Mouse (Mus musculus): Measurements from ENCODE around the gene 9030025P20Rik. TPM values are rescaled to one million over a fixed set of nuclear protein-coding genes. Genes with fewer than 3 reads are reported as not detected.
"Not testable (repeated sequence)": the region's sequence is repeated elsewhere in the genome, so short reads cannot be mapped to it uniquely, and the experiment has no call there.

9030025P20Rik gene
- polyA plus RNA-seq, 1 experiment from 2014 or later = 6.4 TPM

DNA sequence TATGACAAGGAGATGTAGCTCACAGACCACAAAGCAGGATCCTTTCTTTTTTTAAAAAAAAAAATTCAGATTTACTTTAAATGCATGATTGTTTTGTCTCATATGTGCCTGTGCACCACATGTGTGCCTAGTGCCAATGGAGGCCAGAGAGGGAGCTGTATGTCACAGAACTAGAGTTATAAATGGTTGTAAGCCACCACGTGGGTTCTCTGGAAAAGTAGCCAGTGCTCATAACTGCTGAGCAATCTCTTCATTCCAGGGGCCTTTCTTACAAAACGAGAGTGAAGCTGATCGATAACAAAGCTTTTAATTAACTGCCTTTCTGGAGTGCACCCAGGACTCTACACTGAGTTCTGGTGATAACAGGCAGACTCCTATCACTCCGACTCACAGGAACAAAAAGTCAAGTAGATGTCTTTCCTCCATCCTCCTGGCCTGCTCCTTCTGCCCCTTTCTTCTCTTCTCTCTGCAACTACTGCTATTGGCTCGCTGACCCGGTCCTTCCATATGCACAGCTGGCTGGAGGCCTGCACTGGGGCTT, 9.8 kb upstream of the 9030025P20Rik start:
- H3K27me3 ChIP-seq (ENCODE audit: control insufficient read depth, insufficient read depth, low read length); H3K4me1 ChIP-seq (ENCODE audit: control insufficient read depth, insufficient read depth, low read length); H3K4me2 ChIP-seq (ENCODE audit: low read depth, low read length); H3K36me3 ChIP-seq (ENCODE audit: control insufficient read depth, insufficient read depth, low read length); H3K9ac ChIP-seq (ENCODE audit: low read length); H3K9me3 ChIP-seq (replicated peaks; ENCODE audit: control insufficient read depth, low read length); H3K27ac ChIP-seq (ENCODE audit: low read length); ATAC-seq (ENCODE audit: insufficient read depth, low FRiP score); H3K4me3 ChIP-seq (replicated peaks; ENCODE audit: low read length): not testable (repeated sequence)
- WGBS = no CpG with 5 or more reads among the region's 6 CpGs

DNA sequence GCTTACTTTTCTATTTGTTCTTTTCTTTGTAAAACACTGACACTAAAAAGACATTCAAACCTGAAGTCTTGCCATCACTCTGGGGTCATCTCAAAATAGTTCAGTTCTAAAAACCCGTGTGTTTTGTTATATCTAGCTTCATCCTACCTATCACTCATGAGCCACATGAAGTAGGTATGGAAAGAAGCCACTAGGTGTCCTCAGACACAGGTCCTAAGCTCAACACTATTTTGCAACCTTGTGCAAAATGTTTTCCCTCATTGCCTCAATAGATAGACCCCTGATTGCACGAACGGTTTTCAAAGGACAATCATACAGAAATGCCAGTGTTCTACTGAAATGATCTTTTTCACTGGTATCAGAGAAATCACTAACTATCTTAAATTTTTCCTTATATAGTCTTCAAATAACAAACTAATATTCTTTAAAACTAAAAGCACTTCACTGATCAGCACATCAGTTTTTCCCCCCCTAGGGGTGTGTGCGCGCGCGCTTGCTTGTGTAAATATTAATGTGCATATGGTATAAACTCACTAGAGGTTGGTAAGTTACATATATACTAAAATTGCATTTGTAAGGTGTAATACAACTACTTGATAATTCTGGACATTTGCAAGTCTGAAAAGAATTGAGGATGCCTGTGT, 428 bp upstream of the 9030025P20Rik start:
- H3K4me3 ChIP-seq (replicated peaks; ENCODE audit: low read length); H3K4me1 ChIP-seq (ENCODE audit: control insufficient read depth, insufficient read depth, low read length); H3K27ac ChIP-seq (ENCODE audit: low read length); H3K9me3 ChIP-seq (replicated peaks; ENCODE audit: control insufficient read depth, low read length); ATAC-seq (ENCODE audit: insufficient read depth, low FRiP score); H3K36me3 ChIP-seq (ENCODE audit: control insufficient read depth, insufficient read depth, low read length); H3K27me3 ChIP-seq (ENCODE audit: control insufficient read depth, insufficient read depth, low read length); H3K9ac ChIP-seq (ENCODE audit: low read length): not testable (repeated sequence)
- WGBS = under 1% methylated on average over 4 of the region's 7 CpGs
- peak overlapping the region; percentile 31; the same call in 1 of the 2 replicates for H3K4me2 ChIP-seq (ENCODE audit: low read depth, low read length)

DNA sequence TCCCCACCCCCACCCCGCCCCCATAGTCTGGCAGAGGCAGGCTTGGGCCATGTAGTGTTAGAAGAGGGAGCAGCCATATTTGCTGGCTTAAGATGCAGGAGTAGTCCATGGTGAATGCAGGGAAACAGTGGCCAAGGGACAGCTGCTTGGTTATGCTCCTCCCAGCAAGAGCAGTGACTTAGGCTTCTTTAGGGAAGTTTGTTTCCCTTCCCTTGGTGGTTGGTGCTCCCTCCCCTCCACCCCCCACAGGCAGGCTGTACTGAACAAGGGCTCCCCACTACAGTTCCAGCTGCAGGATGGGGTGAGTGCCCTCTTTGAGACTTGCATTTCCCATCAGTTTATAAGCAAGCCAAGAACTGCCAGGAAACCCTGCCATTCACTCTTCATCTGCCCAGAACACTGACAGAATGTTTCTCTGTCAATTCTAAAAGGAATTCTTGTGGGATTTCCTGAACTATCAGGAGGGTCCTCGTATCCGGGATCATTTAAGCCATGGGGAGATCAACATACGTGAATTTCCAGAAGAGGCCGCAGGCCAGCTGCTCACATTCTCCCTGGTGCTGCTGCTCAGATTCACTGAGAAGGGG, 11.9 kb downstream of the 9030025P20Rik start:
- not testable (repeated sequence) for H3K9ac ChIP-seq (ENCODE audit: low read length); H3K9me3 ChIP-seq (replicated peaks; ENCODE audit: control insufficient read depth, low read length); ATAC-seq (ENCODE audit: insufficient read depth, low FRiP score); H3K27me3 ChIP-seq (ENCODE audit: control insufficient read depth, insufficient read depth, low read length); H3K27ac ChIP-seq (ENCODE audit: low read length); H3K4me1 ChIP-seq (ENCODE audit: control insufficient read depth, insufficient read depth, low read length); H3K4me2 ChIP-seq (ENCODE audit: low read depth, low read length); H3K4me3 ChIP-seq (replicated peaks; ENCODE audit: low read length); H3K36me3 ChIP-seq (ENCODE audit: control insufficient read depth, insufficient read depth, low read length)
- WGBS = 79% methylated on average over 4 of the region's 5 CpGs

DNA sequence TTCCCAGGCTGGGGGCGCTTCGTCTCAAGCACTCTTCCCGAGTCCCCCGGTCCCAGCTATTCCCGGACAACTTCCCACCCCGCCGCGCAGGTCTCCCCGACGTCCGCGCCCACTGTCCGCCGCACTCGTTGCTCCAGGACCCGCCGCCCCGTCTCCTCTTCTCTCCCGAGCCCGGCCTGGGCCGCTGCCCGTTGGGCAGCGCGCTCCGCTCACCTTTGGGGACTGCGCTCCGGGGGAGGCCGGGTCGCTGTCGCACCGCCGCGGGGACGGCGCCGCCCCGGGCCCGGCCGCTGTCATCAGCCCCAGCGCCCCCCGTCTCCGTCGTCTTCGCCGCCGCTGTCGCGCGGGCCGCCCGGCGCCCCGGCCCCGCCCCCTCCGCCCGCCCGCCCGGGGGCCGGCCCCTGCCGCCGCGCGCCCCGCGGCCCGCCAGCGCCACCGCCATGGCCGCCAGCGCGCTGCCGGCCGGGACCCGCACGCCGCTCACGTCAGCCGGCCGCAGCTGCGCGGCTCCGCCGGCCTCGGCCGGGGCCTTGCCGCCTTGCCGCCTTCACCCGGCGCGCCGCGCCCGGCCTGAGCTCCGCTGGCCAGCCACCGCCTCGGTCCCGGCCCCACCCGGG, 14.4 kb downstream of the 9030025P20Rik start:
- not testable (repeated sequence) for H3K27ac ChIP-seq (ENCODE audit: low read length); H3K9ac ChIP-seq (ENCODE audit: low read length); H3K4me1 ChIP-seq (ENCODE audit: control insufficient read depth, insufficient read depth, low read length); H3K36me3 ChIP-seq (ENCODE audit: control insufficient read depth, insufficient read depth, low read length); H3K27me3 ChIP-seq (ENCODE audit: control insufficient read depth, insufficient read depth, low read length); H3K9me3 ChIP-seq (replicated peaks; ENCODE audit: control insufficient read depth, low read length); H3K4me3 ChIP-seq (replicated peaks; ENCODE audit: low read length); H3K4me2 ChIP-seq (ENCODE audit: low read depth, low read length)
- ATAC-seq (ENCODE audit: insufficient read depth, low FRiP score) = peak; percentile 85
- WGBS = no CpG with 5 or more reads among the region's 98 CpGs

DNA sequence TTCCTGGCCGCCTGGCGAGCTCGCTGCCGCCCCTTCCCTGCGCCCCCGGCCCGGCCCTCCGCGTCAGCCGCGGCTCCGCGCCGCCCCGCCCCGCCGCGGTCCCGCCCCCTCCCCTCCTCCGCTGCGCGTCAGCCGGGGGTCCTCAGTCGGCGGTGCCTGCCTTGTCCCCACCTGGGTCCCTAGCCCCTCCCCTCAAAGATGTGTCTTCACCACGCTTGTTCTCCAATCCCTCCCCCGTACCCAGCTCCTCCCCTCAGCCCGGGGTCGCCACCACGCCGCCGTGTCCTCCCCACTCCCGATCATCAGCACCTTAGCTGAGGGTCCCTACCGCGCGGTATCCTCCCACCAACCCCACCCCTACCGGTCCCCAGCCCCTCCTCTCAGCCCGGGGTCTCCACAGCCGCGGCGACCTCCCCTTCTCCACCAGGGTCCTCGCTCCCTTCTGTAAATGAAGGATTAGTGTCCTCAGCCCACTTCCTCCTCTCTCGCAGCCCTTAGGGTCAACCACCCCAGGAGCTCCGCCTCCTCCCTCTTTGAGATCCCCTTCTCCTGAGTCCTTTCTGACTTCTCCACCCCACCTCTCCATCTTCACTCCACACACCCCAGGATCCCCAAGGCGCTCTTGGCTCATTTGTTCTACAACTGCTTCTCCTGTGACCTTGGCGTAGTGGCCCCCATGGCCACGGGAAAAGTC, 15.0 kb downstream of the 9030025P20Rik start:
- H3K4me3 ChIP-seq (replicated peaks; ENCODE audit: low read length); H3K9ac ChIP-seq (ENCODE audit: low read length); H3K36me3 ChIP-seq (ENCODE audit: control insufficient read depth, insufficient read depth, low read length); H3K27ac ChIP-seq (ENCODE audit: low read length); H3K27me3 ChIP-seq (ENCODE audit: control insufficient read depth, insufficient read depth, low read length); H3K4me1 ChIP-seq (ENCODE audit: control insufficient read depth, insufficient read depth, low read length); H3K4me2 ChIP-seq (ENCODE audit: low read depth, low read length); H3K9me3 ChIP-seq (replicated peaks; ENCODE audit: control insufficient read depth, low read length): not testable (repeated sequence)
- ATAC-seq (ENCODE audit: insufficient read depth, low FRiP score) = peak; percentile 88
- no CpG with 5 or more reads among the region's 47 CpGs for WGBS

DNA sequence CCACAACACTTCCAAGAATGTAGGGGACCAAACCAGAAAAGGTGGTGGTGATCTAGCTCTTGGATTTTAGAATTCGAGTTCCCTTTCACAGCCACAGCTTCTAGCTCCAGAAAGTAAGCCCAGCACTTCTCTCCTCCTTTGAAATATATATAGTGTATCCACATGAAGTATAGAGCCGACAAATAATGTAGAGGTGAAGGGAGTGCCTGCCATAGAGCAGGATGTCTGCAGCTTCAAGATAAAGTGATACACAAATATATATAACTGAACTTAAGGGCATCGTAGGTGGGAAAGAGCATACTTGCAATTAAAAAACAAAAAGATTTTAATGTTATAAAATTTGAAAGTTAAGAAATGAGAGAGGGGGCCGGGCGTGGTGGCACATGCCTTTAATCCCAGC, 15.9 kb downstream of the 9030025P20Rik start:
- not testable (repeated sequence) for H3K4me1 ChIP-seq (ENCODE audit: control insufficient read depth, insufficient read depth, low read length); H3K27ac ChIP-seq (ENCODE audit: low read length); H3K36me3 ChIP-seq (ENCODE audit: control insufficient read depth, insufficient read depth, low read length); H3K9ac ChIP-seq (ENCODE audit: low read length); ATAC-seq (ENCODE audit: insufficient read depth, low FRiP score); H3K4me3 ChIP-seq (replicated peaks; ENCODE audit: low read length); H3K27me3 ChIP-seq (ENCODE audit: control insufficient read depth, insufficient read depth, low read length); H3K9me3 ChIP-seq (replicated peaks; ENCODE audit: control insufficient read depth, low read length); H3K4me2 ChIP-seq (ENCODE audit: low read depth, low read length)
- WGBS = no CpG with 5 or more reads among the region's 5 CpGs

DNA sequence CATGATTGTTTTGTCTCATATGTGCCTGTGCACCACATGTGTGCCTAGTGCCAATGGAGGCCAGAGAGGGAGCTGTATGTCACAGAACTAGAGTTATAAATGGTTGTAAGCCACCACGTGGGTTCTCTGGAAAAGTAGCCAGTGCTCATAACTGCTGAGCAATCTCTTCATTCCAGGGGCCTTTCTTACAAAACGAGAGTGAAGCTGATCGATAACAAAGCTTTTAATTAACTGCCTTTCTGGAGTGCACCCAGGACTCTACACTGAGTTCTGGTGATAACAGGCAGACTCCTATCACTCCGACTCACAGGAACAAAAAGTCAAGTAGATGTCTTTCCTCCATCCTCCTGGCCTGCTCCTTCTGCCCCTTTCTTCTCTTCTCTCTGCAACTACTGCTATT, 21.8 kb downstream of the 9030025P20Rik start:
- not testable (repeated sequence) for ATAC-seq (ENCODE audit: insufficient read depth, low FRiP score); H3K27me3 ChIP-seq (ENCODE audit: control insufficient read depth, insufficient read depth, low read length); H3K9ac ChIP-seq (ENCODE audit: low read length); H3K9me3 ChIP-seq (replicated peaks; ENCODE audit: control insufficient read depth, low read length); H3K4me2 ChIP-seq (ENCODE audit: low read depth, low read length); H3K27ac ChIP-seq (ENCODE audit: low read length); H3K36me3 ChIP-seq (ENCODE audit: control insufficient read depth, insufficient read depth, low read length); H3K4me3 ChIP-seq (replicated peaks; ENCODE audit: low read length); H3K4me1 ChIP-seq (ENCODE audit: control insufficient read depth, insufficient read depth, low read length)
- WGBS = no CpG with 5 or more reads among the region's 4 CpGs

DNA sequence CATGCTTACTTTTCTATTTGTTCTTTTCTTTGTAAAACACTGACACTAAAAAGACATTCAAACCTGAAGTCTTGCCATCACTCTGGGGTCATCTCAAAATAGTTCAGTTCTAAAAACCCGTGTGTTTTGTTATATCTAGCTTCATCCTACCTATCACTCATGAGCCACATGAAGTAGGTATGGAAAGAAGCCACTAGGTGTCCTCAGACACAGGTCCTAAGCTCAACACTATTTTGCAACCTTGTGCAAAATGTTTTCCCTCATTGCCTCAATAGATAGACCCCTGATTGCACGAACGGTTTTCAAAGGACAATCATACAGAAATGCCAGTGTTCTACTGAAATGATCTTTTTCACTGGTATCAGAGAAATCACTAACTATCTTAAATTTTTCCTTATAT, 30.8 kb downstream of the 9030025P20Rik start:
- not testable (repeated sequence) for H3K4me1 ChIP-seq (ENCODE audit: control insufficient read depth, insufficient read depth, low read length); ATAC-seq (ENCODE audit: insufficient read depth, low FRiP score); H3K27ac ChIP-seq (ENCODE audit: low read length); H3K27me3 ChIP-seq (ENCODE audit: control insufficient read depth, insufficient read depth, low read length); H3K9me3 ChIP-seq (replicated peaks; ENCODE audit: control insufficient read depth, low read length); H3K9ac ChIP-seq (ENCODE audit: low read length); H3K4me2 ChIP-seq (ENCODE audit: low read depth, low read length); H3K36me3 ChIP-seq (ENCODE audit: control insufficient read depth, insufficient read depth, low read length); H3K4me3 ChIP-seq (replicated peaks; ENCODE audit: low read length)
- no CpG with 5 or more reads among the region's 3 CpGs for WGBS
